Mouse (Mus musculus): ENCODE data around the gene Tm9sf4. TPM values are rescaled to one million over a fixed set of nuclear protein-coding genes. Genes with fewer than 3 reads are reported as not detected.

Tm9sf4 gene
- polyA plus RNA-seq, 1 experiment from 2014 or later: 86.8 TPM

DNA sequence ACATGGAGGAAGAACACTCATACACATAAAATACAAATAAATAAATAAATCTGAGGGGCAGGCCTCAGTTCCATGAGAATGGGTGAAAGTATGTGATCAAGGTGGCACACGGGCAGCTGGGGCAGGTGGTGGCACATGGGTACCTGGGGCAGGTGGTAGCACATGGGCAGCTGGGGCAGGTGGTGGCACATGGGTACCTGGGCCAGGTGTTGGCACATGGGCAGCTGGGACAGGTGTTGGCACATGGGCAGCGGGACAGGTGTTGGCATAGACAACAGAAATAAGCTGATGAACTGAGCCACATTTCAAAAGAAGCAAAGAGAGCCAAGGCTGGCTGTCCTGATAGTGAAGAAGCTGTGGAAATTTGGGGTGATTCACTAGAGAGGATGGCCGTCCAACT, 11.4 kb upstream of the Tm9sf4 start:
- no peaks in the 10 kb centered on the region for H3K27me3 ChIP-seq (replicated peaks; ENCODE audit: control insufficient read depth, insufficient read depth, low read length)
- WGBS: 88% methylated on average over 3 of the region's 3 CpGs

DNA sequence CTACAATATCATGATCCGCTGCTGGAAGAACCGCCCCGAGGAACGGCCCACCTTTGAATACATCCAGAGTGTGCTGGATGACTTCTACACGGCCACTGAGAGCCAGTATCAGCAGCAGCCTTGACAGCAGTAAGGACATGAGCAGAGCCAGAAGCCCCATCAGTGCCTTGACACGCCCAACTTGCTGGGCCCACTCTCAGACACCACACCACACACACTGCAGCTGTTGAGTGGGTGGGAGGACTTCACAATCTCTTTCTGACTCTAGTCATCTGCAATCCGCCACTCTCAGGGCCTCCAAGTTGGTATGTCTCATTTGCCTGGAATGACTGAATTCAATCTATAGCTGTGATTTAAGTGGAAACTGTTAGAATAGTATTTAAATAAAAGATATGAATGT, 10.1 kb upstream of the Tm9sf4 start:
- Histone ChIP-seq H3K27me3 (replicated peaks; ENCODE audit: control insufficient read depth, insufficient read depth, low read length) (no peaks in the 10 kb centered on the region), H3K9me3 (ENCODE audit: control insufficient read depth, low read length) (no peaks in the 10 kb centered on the region), H3K4me3 (ENCODE audit: low read depth, low read length) (no peak overlapping the region), H3K9ac (ENCODE audit: low read length) (no peak overlapping the region), H3K4me1 (replicated peaks; ENCODE audit: control insufficient read depth, insufficient read depth, low read length) (no peaks in the 10 kb centered on the region), H3K27ac (ENCODE audit: low read depth) (no peak overlapping the region), H3K36me3 (ENCODE audit: control insufficient read depth, insufficient read depth, low read length) (no peaks in the 10 kb centered on the region), H3K4me2 (ENCODE audit: low read length) (no peak overlapping the region)
- DNase-seq (ENCODE audit: low spot score) (no peak), ATAC-seq (replicated peaks; ENCODE audit: low FRiP score, low TSS enrichment, low read depth) (no peak)
- 73% methylated on average over 7 of the region's 7 CpGs for WGBS

More for the DNA sequence above, 11.4 kb upstream of the Tm9sf4 start:
- Histone ChIP-seq H3K9me3 (ENCODE audit: control insufficient read depth, low read length) (no peaks in the 10 kb centered on the region), H3K9ac (ENCODE audit: low read length) (no peak overlapping the region), H3K4me1 (replicated peaks; ENCODE audit: control insufficient read depth, insufficient read depth, low read length) (no peaks in the 10 kb centered on the region), H3K36me3 (ENCODE audit: control insufficient read depth, insufficient read depth, low read length) (no peaks in the 10 kb centered on the region), H3K4me2 (ENCODE audit: low read length) (no peak overlapping the region), H3K4me3 (ENCODE audit: low read depth, low read length) (no peak overlapping the region), H3K27ac (ENCODE audit: low read depth) (no peak overlapping the region)
- DNase-seq (ENCODE audit: low spot score) (no peak), ATAC-seq (replicated peaks; ENCODE audit: low FRiP score, low TSS enrichment, low read depth) (no peak)

DNA sequence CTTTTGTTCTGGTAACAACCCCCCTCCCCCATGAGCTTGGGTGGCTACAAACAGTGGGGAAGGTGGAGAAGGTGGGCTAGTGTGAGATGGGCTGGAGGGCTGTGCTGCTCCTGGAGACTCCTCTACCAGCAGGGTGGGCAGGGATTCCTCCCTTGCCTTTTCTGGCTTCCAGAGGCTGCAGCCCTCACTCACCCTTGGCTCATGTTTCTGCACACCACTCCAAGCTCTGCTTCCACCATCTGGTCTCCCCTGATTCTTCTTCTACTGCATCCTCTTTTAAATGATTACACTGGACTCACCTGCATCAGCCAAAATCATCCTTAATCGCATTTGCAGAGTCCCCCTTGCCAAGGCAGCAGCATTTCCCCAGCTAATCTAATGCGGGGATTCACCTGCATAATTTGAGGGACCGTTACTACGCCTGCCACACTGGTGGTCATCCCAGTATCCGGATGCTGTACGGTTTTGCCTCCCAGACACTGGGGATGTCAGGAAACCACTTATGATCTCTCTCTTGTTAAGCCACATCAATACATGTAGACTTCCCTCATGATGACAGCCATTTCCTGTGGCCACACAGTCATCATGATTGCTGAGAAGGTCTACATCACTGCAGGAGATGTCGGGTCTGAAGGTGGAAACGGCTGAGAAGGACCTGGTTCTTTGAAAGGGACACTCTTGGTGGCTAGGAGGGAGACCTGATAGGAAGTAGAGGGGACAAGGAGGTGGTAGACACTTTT, 9.0 kb upstream of the Tm9sf4 start:
- Histone ChIP-seq H3K4me2 (ENCODE audit: low read length) (no peak overlapping the region), H3K27ac (ENCODE audit: low read depth) (no peak overlapping the region), H3K4me3 (ENCODE audit: low read depth, low read length) (no peak overlapping the region), H3K36me3 (ENCODE audit: control insufficient read depth, insufficient read depth, low read length) (no peaks in the 10 kb centered on the region), H3K9me3 (ENCODE audit: control insufficient read depth, low read length) (no peaks in the 10 kb centered on the region), H3K27me3 (replicated peaks; ENCODE audit: control insufficient read depth, insufficient read depth, low read length) (no peaks in the 10 kb centered on the region), H3K9ac (ENCODE audit: low read length) (no peak overlapping the region), H3K4me1 (replicated peaks; ENCODE audit: control insufficient read depth, insufficient read depth, low read length) (no peaks in the 10 kb centered on the region)
- ATAC-seq (replicated peaks; ENCODE audit: low FRiP score, low TSS enrichment, low read depth) (no peak), DNase-seq (ENCODE audit: low spot score) (no peak)
- WGBS: 76% methylated on average over 8 of the region's 8 CpGs

DNA sequence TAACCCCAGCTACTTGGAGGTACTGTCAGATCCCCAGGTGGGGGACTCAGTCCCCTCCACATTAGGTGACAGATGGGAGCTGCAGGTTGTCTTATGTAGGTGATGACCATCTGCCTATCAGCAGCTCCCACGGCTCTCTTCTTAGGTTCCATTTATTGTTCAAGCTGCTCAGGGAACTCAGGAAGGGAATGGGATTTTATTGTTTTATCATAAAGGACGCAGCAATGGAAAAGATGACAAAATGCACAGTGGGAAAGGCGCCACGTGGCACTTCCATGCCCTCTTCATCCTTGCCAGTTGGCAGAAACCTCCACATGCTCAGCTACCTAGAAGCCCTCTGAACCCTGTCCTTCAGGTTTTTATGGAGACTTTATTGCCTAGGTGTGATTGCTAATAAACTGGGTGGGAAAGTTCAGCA, 8.1 kb upstream of the Tm9sf4 start:
- Histone ChIP-seq H3K9ac (ENCODE audit: low read length) (no peak overlapping the region), H3K9me3 (ENCODE audit: control insufficient read depth, low read length) (no peaks in the 10 kb centered on the region), H3K27ac (ENCODE audit: low read depth) (no peak overlapping the region), H3K27me3 (replicated peaks; ENCODE audit: control insufficient read depth, insufficient read depth, low read length) (no peaks in the 10 kb centered on the region), H3K4me1 (replicated peaks; ENCODE audit: control insufficient read depth, insufficient read depth, low read length) (no peaks in the 10 kb centered on the region), H3K4me3 (ENCODE audit: low read depth, low read length) (no peak overlapping the region), H3K36me3 (ENCODE audit: control insufficient read depth, insufficient read depth, low read length) (no peaks in the 10 kb centered on the region), H3K4me2 (ENCODE audit: low read length) (no peak overlapping the region)
- ATAC-seq (replicated peaks; ENCODE audit: low FRiP score, low TSS enrichment, low read depth) (0 out of 2 replicates have a peak, but pooled peaks have one; percentile 19), DNase-seq (ENCODE audit: low spot score) (no peak)
- 60% methylated on average over 4 of the region's 4 CpGs for WGBS

DNA sequence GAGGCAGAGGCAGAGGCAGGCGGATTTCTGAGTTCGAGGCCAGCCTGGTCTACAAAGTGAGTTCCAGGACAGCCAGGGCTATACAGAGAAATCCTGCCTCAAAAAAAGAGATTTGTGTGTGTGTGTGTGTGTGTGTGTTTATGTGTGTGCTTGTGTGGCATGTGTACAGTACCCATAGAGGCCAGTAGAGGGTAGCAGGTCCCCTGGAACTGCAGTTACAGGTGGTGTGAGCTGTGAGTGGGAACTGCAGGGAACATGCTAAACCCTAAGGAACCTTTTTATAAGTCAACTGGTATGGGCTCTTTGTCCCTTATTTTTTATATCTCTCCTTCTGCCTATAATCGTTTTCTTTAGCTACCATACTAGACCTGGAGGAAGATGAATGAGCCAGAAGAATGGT, 3.8 kb upstream of the Tm9sf4 start:
- 89% methylated on average over 2 of the region's 3 CpGs for WGBS
- ATAC-seq (replicated peaks; ENCODE audit: low FRiP score, low TSS enrichment, low read depth): no peak
- no peak for DNase-seq (ENCODE audit: low spot score)
- no peaks in the 10 kb centered on the region for H3K36me3 ChIP-seq (ENCODE audit: control insufficient read depth, insufficient read depth, low read length)
- no peaks in the 10 kb centered on the region for H3K9me3 ChIP-seq (ENCODE audit: control insufficient read depth, low read length)
- H3K9ac ChIP-seq (ENCODE audit: low read length): no peak overlapping the region
- no peak overlapping the region for H3K4me2 ChIP-seq (ENCODE audit: low read length)
- H3K27ac ChIP-seq (ENCODE audit: low read depth): no peak overlapping the region
- no peaks in the 10 kb centered on the region for H3K27me3 ChIP-seq (replicated peaks; ENCODE audit: control insufficient read depth, insufficient read depth, low read length)
- H3K4me1 ChIP-seq (replicated peaks; ENCODE audit: control insufficient read depth, insufficient read depth, low read length): peaks cover 4% of the 10 kb centered on the region
- H3K4me3 ChIP-seq (ENCODE audit: low read depth, low read length): no peak overlapping the region

DNA sequence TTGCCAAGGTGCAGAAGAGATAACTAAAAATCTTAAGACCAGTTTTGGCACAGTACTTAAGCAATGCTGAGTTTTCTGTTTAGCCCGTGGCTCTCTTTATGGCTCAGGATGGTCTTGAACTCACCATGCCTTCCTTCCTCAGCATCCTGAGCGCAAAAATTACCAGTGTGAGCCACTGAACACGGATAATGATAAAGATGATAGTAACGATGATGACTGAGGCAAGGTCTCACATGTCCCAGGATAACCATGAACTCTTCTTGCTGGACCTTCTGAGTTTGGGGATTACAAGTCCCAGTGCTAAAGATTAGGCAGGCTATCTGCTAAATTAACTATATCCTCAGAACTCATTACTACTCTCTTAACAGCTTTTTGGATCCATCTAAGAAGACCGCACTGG, 970 bp upstream of the Tm9sf4 start:
- no peak overlapping the region for H3K9ac ChIP-seq (ENCODE audit: low read length)
- 85% methylated on average over 5 of the region's 5 CpGs for WGBS
- H3K27me3 ChIP-seq (replicated peaks; ENCODE audit: control insufficient read depth, insufficient read depth, low read length): no peaks in the 10 kb centered on the region
- H3K9me3 ChIP-seq (ENCODE audit: control insufficient read depth, low read length): no peaks in the 10 kb centered on the region
- no peak overlapping the region for H3K4me3 ChIP-seq (ENCODE audit: low read depth, low read length)
- H3K27ac ChIP-seq (ENCODE audit: low read depth): no peak overlapping the region
- no peak overlapping the region for H3K4me2 ChIP-seq (ENCODE audit: low read length)
- H3K36me3 ChIP-seq (ENCODE audit: control insufficient read depth, insufficient read depth, low read length): peaks cover 6% of the 10 kb centered on the region; the same call in 1 of the 2 replicates
- peaks cover 10% of the 10 kb centered on the region for H3K4me1 ChIP-seq (replicated peaks; ENCODE audit: control insufficient read depth, insufficient read depth, low read length)
- no peak for ATAC-seq (replicated peaks; ENCODE audit: low FRiP score, low TSS enrichment, low read depth)
- DNase-seq (ENCODE audit: low spot score): no peak

DNA sequence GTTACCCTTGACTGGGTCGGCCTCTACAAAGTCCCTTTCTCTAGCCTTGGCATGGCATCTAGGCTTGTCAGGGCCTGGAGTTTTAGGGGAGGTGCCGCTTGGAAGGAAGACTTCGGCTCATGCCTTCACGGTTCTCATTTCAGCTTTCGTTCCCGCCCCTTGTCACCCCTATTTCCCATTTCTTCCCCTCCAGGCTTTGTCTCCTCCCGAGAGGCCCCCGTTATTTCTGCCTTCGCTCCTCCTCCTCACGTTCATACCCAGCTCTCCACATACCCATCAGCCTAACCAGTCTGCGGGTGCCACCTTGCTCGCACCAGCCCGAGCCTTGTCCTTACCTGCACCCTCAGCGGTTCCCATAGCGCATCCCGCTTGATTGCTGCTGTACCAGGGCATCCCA, 579 bp downstream of the Tm9sf4 start:
- H3K27ac ChIP-seq (ENCODE audit: low read depth): peak overlapping the region; percentile 93
- H3K36me3 ChIP-seq (ENCODE audit: control insufficient read depth, insufficient read depth, low read length): peaks cover 9% of the 10 kb centered on the region; the same call in 1 of the 2 replicates
- H3K4me3 ChIP-seq (ENCODE audit: low read depth, low read length): peak overlapping the region; percentile 76
- peaks cover 10% of the 10 kb centered on the region for H3K4me1 ChIP-seq (replicated peaks; ENCODE audit: control insufficient read depth, insufficient read depth, low read length)
- DNase-seq (ENCODE audit: low spot score): no peak
- no peaks in the 10 kb centered on the region for H3K9me3 ChIP-seq (ENCODE audit: control insufficient read depth, low read length)
- peak overlapping the region; percentile 95 for H3K4me2 ChIP-seq (ENCODE audit: low read length)
- WGBS: 0% methylated on average over 16 of the region's 16 CpGs
- peak; percentile 38; the same call in 1 of the 2 replicates for ATAC-seq (replicated peaks; ENCODE audit: low FRiP score, low TSS enrichment, low read depth)
- H3K9ac ChIP-seq (ENCODE audit: low read length): peak overlapping the region; percentile 81
- H3K27me3 ChIP-seq (replicated peaks; ENCODE audit: control insufficient read depth, insufficient read depth, low read length): no peaks in the 10 kb centered on the region

DNA sequence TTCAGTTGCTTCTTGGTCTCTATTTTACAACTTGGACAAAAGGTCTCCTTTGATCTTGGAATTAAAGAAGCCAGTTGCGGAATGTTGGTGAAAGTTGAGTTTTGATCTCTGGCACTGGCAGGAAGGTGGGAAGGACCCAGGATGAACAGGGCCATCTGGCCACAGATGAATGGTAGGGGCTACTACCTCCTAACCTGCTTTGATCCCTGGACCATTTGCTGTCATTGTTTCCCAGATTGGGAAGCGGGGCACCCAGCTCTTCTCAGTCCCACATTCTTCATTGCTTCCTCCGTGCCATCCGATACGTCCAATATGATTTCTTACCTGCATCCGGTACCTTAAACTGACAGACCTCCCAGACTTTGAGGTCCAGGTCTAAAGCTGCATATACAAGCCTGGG, 6.0 kb downstream of the Tm9sf4 start:
- Histone ChIP-seq H3K27ac (ENCODE audit: low read depth) (no peak overlapping the region), H3K4me2 (ENCODE audit: low read length) (no peak overlapping the region), H3K9ac (ENCODE audit: low read length) (no peak overlapping the region), H3K4me1 (replicated peaks; ENCODE audit: control insufficient read depth, insufficient read depth, low read length) (peaks cover 14% of the 10 kb centered on the region), H3K36me3 (ENCODE audit: control insufficient read depth, insufficient read depth, low read length) (peaks cover 9% of the 10 kb centered on the region; the same call in 1 of the 2 replicates), H3K4me3 (ENCODE audit: low read depth, low read length) (no peak overlapping the region), H3K9me3 (ENCODE audit: control insufficient read depth, low read length) (no peaks in the 10 kb centered on the region), H3K27me3 (replicated peaks; ENCODE audit: control insufficient read depth, insufficient read depth, low read length) (no peaks in the 10 kb centered on the region)
- DNase-seq (ENCODE audit: low spot score) (no peak), ATAC-seq (replicated peaks; ENCODE audit: low FRiP score, low TSS enrichment, low read depth) (no peak)
- WGBS: 62% methylated on average over 6 of the region's 6 CpGs
